Mouse (Mus musculus): ENCODE measurements around the gene Zp2.

- no peak for TF ChIP-seq POLR2A (IDR thresholded peaks at IDR 0.05; ENCODE audit: low read depth, low read length)
- TF ChIP-seq CTCF (IDR thresholded peaks at IDR 0.05; ENCODE audit: borderline replicate concordance, insufficient read depth, low read length): no peak
Measured at GRCm38 (mm10) chr7:120127686-120128059, 17.4 kb downstream of the Zp2 start.
